24 mouse cellular contexts compared by ENCODE assay signal in the genomic region with DNA sequence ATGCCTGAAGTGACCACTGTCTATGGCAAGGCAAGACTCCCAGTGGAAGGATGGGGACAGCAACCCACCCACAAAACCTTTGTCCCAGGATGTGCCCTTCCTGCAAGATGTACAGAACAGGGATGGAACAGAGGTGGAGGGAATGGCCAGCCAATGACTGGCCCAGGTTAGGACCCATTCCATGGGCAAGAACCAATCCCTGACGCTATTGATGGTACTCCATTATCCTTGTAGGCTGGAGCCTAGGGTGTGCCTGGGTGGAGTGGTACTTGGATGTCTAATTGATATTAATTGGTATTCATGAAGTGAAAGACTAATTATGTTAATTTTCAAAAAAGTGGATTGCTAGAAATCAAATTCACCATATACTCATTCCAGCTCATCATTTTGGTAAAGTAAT. TPM values are rescaled to one million over a fixed set of nuclear protein-coding genes. Genes with fewer than 3 reads are reported as not detected.
DNase-seq lines count a peak whose midpoint lies in the region; ATAC-seq lines count a peak whose summit lies in the region.
"Had no signal": no experiment of that assay in that cellular context is flagged by ENCODE, and none has a peak within 500 bp of the region (broad histone marks: within the 10 kb centered on the region; RNA-seq: fewer than 3 reads in every experiment).

No protein-coding gene starts in this region.

- no peak overlapping the region for H3K4me3 ChIP-seq in forebrain, embryonic 11.5 days (ENCODE audit: low read depth, low read length)
- H3K4me3 ChIP-seq in forebrain, embryonic 12.5 days (replicated peaks), result no peak overlapping the region
- no peak overlapping the region for H3K4me3 ChIP-seq in liver, embryonic 12.5 days
- no peak overlapping the region for H3K4me3 ChIP-seq in midbrain, embryonic 12.5 days
- no peak overlapping the region for H3K4me3 ChIP-seq in midbrain, embryonic 16.5 days (ENCODE audit: low read depth, low read length)
- H3K4me3 ChIP-seq: embryonic facial prominence, embryonic 10.5 days; embryonic facial prominence, embryonic 13.5 days; erythroblast, embryonic 14.5 days; gastrocnemius, adult 2 months had no signal

- no peak overlapping the region for H3K9ac ChIP-seq in forebrain, embryonic 11.5 days (ENCODE audit: low read length)
- no peak overlapping the region for H3K9ac ChIP-seq in forebrain, embryonic 12.5 days
- no peak overlapping the region for H3K9ac ChIP-seq in liver, embryonic 12.5 days
- H3K9ac ChIP-seq in midbrain, embryonic 12.5 days (replicated peaks), result no peak overlapping the region
- H3K9ac ChIP-seq in midbrain, embryonic 16.5 days (ENCODE audit: low read depth, low read length), result no peak overlapping the region
- H3K9ac ChIP-seq: embryonic facial prominence, embryonic 13.5 days; forebrain, postnatal 0 days; hindbrain, embryonic 14.5 days had no signal

- H3K9me3 ChIP-seq in forebrain, embryonic 11.5 days (ENCODE audit: control insufficient read depth, low read length), result no peaks in the 10 kb centered on the region
- H3K9me3 ChIP-seq in forebrain, embryonic 12.5 days, result no peaks in the 10 kb centered on the region
- no peaks in the 10 kb centered on the region for H3K9me3 ChIP-seq in liver, embryonic 12.5 days (replicated peaks)
- no peaks in the 10 kb centered on the region for H3K9me3 ChIP-seq in midbrain, embryonic 12.5 days
- H3K9me3 ChIP-seq in midbrain, embryonic 16.5 days (replicated peaks; ENCODE audit: control insufficient read depth, low read length, poor library complexity, severe bottlenecking), result no peaks in the 10 kb centered on the region
- H3K9me3 ChIP-seq: embryonic facial prominence, embryonic 10.5 days; embryonic facial prominence, embryonic 13.5 days had no signal

- H3K36me3 ChIP-seq in forebrain, embryonic 11.5 days (ENCODE audit: control insufficient read depth, insufficient read depth, low read length), result no peaks in the 10 kb centered on the region; the same call in 1 of the 2 replicates
- H3K36me3 ChIP-seq in forebrain, embryonic 12.5 days (replicated peaks), result peaks cover 9% of the 10 kb centered on the region; the same call in 1 of the 2 replicates
- peaks cover 12% of the 10 kb centered on the region for H3K36me3 ChIP-seq in liver, embryonic 12.5 days
- H3K36me3 ChIP-seq in midbrain, embryonic 12.5 days, result no peaks in the 10 kb centered on the region
- H3K36me3 ChIP-seq in midbrain, embryonic 16.5 days (ENCODE audit: control insufficient read depth, insufficient read depth, low read length), result peaks cover 2% of the 10 kb centered on the region; the same call in 1 of the 2 replicates

- no peak overlapping the region for H3K27ac ChIP-seq in forebrain, embryonic 11.5 days (ENCODE audit: low read depth, low read length)
- H3K27ac ChIP-seq in forebrain, embryonic 12.5 days, result no peak overlapping the region
- no peak overlapping the region for H3K27ac ChIP-seq in liver, embryonic 12.5 days
- H3K27ac ChIP-seq in midbrain, embryonic 12.5 days (replicated peaks), result no peak overlapping the region
- no peak overlapping the region for H3K27ac ChIP-seq in midbrain, embryonic 16.5 days (ENCODE audit: low read length)
- H3K27ac ChIP-seq: embryonic facial prominence, embryonic 10.5 days; embryonic facial prominence, embryonic 13.5 days; gastrocnemius, adult 2 months; hindbrain, embryonic 14.5 days had no signal

- ATAC-seq in forebrain, embryonic 11.5 days (replicated peaks; ENCODE audit: low FRiP score), result peak; percentile 49; the same call in 1 of the 2 replicates
- no peak for ATAC-seq in forebrain, embryonic 12.5 days (ENCODE audit: low FRiP score)
- ATAC-seq in liver, embryonic 12.5 days, result peak; percentile 40; the same call in 1 of the 2 replicates
- ATAC-seq in midbrain, embryonic 12.5 days (ENCODE audit: low FRiP score, low read depth), result peak; percentile 45; the same call in 1 of the 2 replicates
- ATAC-seq in midbrain, embryonic 16.5 days, result no peak
- ATAC-seq: activated CD4-positive, CD25-positive, alpha-beta regulatory T cell, adult 4 months; forebrain, embryonic 14.5 days; forebrain, postnatal 0 days had no signal

- DNase-seq in forebrain, embryonic 11.5 days (ENCODE audit: low spot score), result no peak
- no peak for DNase-seq in liver
- DNase-seq: adrenal gland, adult 8-10 months; adrenal gland, postnatal 25 days; cerebellum, adult 11-12 months; cerebellum, adult 8-10 months; cerebellum, postnatal 10 days; cerebellum, postnatal 36 days; embryo, embryonic 11 days; forebrain, postnatal 0 days; gastrocnemius, adult 2 months; gastrocnemius, postnatal 14 days; heart, adult 11 months had no signal

- no peaks in the 10 kb centered on the region for H3K27me3 ChIP-seq in forebrain, embryonic 11.5 days (ENCODE audit: control insufficient read depth, insufficient read depth, low read length)
- no peaks in the 10 kb centered on the region for H3K27me3 ChIP-seq in forebrain, embryonic 12.5 days
- no peaks in the 10 kb centered on the region for H3K27me3 ChIP-seq in liver, embryonic 12.5 days (replicated peaks)
- H3K27me3 ChIP-seq in midbrain, embryonic 12.5 days, result no peaks in the 10 kb centered on the region
- H3K27me3 ChIP-seq in midbrain, embryonic 16.5 days (ENCODE audit: control insufficient read depth, insufficient read depth, low read depth, low read length), result no peaks in the 10 kb centered on the region
- H3K27me3 ChIP-seq: embryonic facial prominence, embryonic 13.5 days had no signal

- H3K4me2 ChIP-seq in forebrain, embryonic 11.5 days (ENCODE audit: low read depth, low read length, severe bottlenecking), result no peak overlapping the region
- H3K4me2 ChIP-seq in forebrain, embryonic 12.5 days, result no peak overlapping the region
- H3K4me2 ChIP-seq in liver, embryonic 12.5 days, result no peak overlapping the region
- no peak overlapping the region for H3K4me2 ChIP-seq in midbrain, embryonic 12.5 days (replicated peaks)
- H3K4me2 ChIP-seq in midbrain, embryonic 16.5 days (ENCODE audit: low read length), result no peak overlapping the region
- H3K4me2 ChIP-seq: embryonic facial prominence, embryonic 13.5 days; heart, embryonic 11.5 days; hindbrain, embryonic 14.5 days had no signal

- WGBS in forebrain, embryonic 11.5 days, result 100% methylated on average over 1 of the region's 1 CpGs
- 88% methylated on average over 1 of the region's 1 CpGs for WGBS in forebrain, embryonic 12.5 days
- WGBS in liver, embryonic 12.5 days (ENCODE audit: insufficient replicate concordance), result 88% methylated on average over 1 of the region's 1 CpGs
- 100% methylated on average over 1 of the region's 1 CpGs for WGBS in midbrain, embryonic 12.5 days
- 89% methylated on average over 1 of the region's 1 CpGs for WGBS in midbrain, embryonic 16.5 days

- H3K4me1 ChIP-seq in forebrain, embryonic 11.5 days (replicated peaks; ENCODE audit: control insufficient read depth, insufficient read depth, low read length), result no peaks in the 10 kb centered on the region
- H3K4me1 ChIP-seq in forebrain, embryonic 12.5 days, result peaks cover 4% of the 10 kb centered on the region; the same call in 1 of the 2 replicates
- H3K4me1 ChIP-seq in liver, embryonic 12.5 days, result no peaks in the 10 kb centered on the region
- H3K4me1 ChIP-seq in midbrain, embryonic 12.5 days, result no peaks in the 10 kb centered on the region; the same call in 1 of the 2 replicates
- H3K4me1 ChIP-seq in midbrain, embryonic 16.5 days (ENCODE audit: control insufficient read depth, insufficient read depth, low read length), result no peaks in the 10 kb centered on the region
- H3K4me1 ChIP-seq: embryonic facial prominence, embryonic 10.5 days had no signal

RNA-seq across cellular contexts. Expression of a gene that starts 35.5 kb away (rescaled TPM):
- 76.2 and 80.7 TPM in 2 replicates for polyA plus RNA-seq in forebrain, embryonic 11.5 days (2014; fragmentation: Nextera tagmentation; extraction: Ambion mirVana)
- polyA plus RNA-seq in forebrain, embryonic 12.5 days (2016; fragmentation: Nextera tagmentation; extraction: Ambion mirVana), result 81.4 and 84.7 TPM in 2 replicates
- 48.3 and 51.8 TPM in 2 replicates for polyA plus RNA-seq in liver, embryonic 12.5 days (2016; fragmentation: Nextera tagmentation; extraction: Ambion mirVana)
- 83.4 and 90.9 TPM in 2 replicates for polyA plus RNA-seq in midbrain, embryonic 12.5 days (2016; fragmentation: Nextera tagmentation; extraction: Ambion mirVana)
- polyA plus RNA-seq in midbrain, embryonic 16.5 days (2015; fragmentation: Nextera tagmentation; extraction: Ambion mirVana), result 71.0 and 75.9 TPM in 2 replicates

Comparison
In these comparisons a context has a peak if more than half of its experiments do, and no peak if none do; other contexts are left out.
1. ATAC-seq: peak in forebrain, embryonic 11.5 days (single experiment), liver, embryonic 12.5 days (single experiment) and midbrain, embryonic 12.5 days (single experiment); none in forebrain, embryonic 12.5 days (single experiment) and midbrain, embryonic 16.5 days (single experiment).